Mouse (Mus musculus) embryonic facial prominence, embryonic 10.5 days (tissue): ENCODE data around the gene Hsf4. TPM values are rescaled to one million over a fixed set of nuclear protein-coding genes. Genes with fewer than 3 reads are reported as not detected.
"Not testable (repeated sequence)": the region's sequence is repeated elsewhere in the genome, so short reads cannot be mapped to it uniquely, and the experiment has no call there.

Source experiments
- DNase-seq: peaks from one replicate; pipeline ENCODE4 v3.0.0-alpha.2; 2017; ENCODE audit warnings: low spot score
- H3K27ac ChIP-seq: fragments of 300-500 bp; sonication (generic); replicated peaks from 2 replicates; pipeline ENCODE4 v1.5.1; 2016; ENCODE audit warnings: mild to moderate bottlenecking
- H3K27me3 ChIP-seq: fragments of 300-500 bp; sonication (generic); replicated peaks from 2 replicates; pipeline ENCODE4 v1.6.1; 2016; ENCODE audit warnings: low read depth, mild to moderate bottlenecking; ENCODE audit not compliant: poor library complexity, severe bottlenecking
- H3K36me3 ChIP-seq: fragments of 300-500 bp; sonication (generic); replicated peaks from 2 replicates; pipeline ENCODE4 v1.6.1; 2016; ENCODE audit warnings: mild to moderate bottlenecking, moderate library complexity
- H3K4me1 ChIP-seq: fragments of 300-500 bp; sonication (generic); 2 replicates; pipeline ENCODE4 v1.6.1; 2016
- H3K4me3 ChIP-seq: fragments of 300-500 bp; sonication (generic); 2 replicates; pipeline ENCODE4 v1.5.1; 2016; ENCODE audit warnings: mild to moderate bottlenecking, moderate library complexity
- H3K9me3 ChIP-seq: fragments of 300-500 bp; sonication (generic); 2 replicates; pipeline ENCODE4 v1.6.1; 2016; ENCODE audit warnings: mild to moderate bottlenecking
- WGBS: fragments of 180-500 bp; shearing (Covaris S2); methylation state at CpG from one replicate; pipeline ENCODE4 v1.1.7; 2016; 5-methylcytosine and 5-hydroxymethylcytosine counted together
- polyA plus RNA-seq: library from polyadenylated mRNA; unstranded; fragments of >200 nt; fragmentation: Nextera tagmentation; extraction: Ambion mirVana; gene quantifications from 2 replicates; pipeline ENCODE4 v1.2.1, GENCODE M21; 2016

Hsf4 gene
- polyA plus RNA-seq, 1 experiment from 2014 or later = 0.21 TPM

GRCm38 (mm10) chr8:105278911-105279334 lies 9.3 kb downstream of the Hsf4 start:
- H3K9me3 ChIP-seq = no peaks in the 10 kb centered on the region
- WGBS = 2% methylated on average over 28 of the region's 28 CpGs
- peaks cover 29% of the 10 kb centered on the region for H3K4me1 ChIP-seq
- H3K27ac ChIP-seq = no peak overlapping the region
- peak overlapping the region; percentile 47 for H3K4me3 ChIP-seq
- H3K27me3 ChIP-seq = peaks cover 100% of the 10 kb centered on the region
- peaks cover 27% of the 10 kb centered on the region for H3K36me3 ChIP-seq
- DNase-seq = peak; percentile 46

DNA sequence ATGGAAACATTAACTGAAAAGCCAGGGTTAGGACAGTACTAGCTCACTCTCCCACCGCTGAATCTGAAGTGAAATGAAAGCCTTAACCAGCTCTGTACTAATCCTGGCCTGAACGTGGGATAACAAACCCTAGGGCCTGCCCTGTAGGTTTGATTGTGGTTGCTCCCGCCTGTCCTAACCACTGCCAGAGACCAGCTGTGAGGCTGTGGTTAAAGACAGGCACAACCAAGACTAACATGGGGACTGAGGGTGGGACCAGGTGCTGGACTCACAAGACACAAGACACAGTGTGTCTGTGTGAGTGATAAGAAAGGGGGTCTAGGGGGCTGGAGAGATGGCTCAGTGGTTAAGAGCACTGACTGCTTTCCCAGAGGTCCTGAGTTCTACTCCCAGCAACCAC lies 11.0 kb downstream of the Hsf4 start:
- Histone ChIP-seq H3K27ac (no peak overlapping the region), H3K36me3 (peaks cover 39% of the 10 kb centered on the region), H3K27me3 (peaks cover 98% of the 10 kb centered on the region), H3K4me3 (no peak overlapping the region), H3K9me3 (no peaks in the 10 kb centered on the region), H3K4me1 (peaks cover 26% of the 10 kb centered on the region)
- no peak for DNase-seq
- WGBS = 69% methylated on average over 3 of the region's 3 CpGs

GRCm38 (mm10) chr8:105281821-105282220 lies 12.2 kb downstream of the Hsf4 start:
- Histone ChIP-seq H3K4me1 (peaks cover 15% of the 10 kb centered on the region), H3K36me3 (peaks cover 40% of the 10 kb centered on the region), H3K27ac (no peak overlapping the region), H3K4me3 (no peak overlapping the region), H3K27me3 (peaks cover 91% of the 10 kb centered on the region), H3K9me3 (no peaks in the 10 kb centered on the region)
- DNase-seq = no peak
- 92% methylated on average over 12 of the region's 12 CpGs for WGBS

DNA sequence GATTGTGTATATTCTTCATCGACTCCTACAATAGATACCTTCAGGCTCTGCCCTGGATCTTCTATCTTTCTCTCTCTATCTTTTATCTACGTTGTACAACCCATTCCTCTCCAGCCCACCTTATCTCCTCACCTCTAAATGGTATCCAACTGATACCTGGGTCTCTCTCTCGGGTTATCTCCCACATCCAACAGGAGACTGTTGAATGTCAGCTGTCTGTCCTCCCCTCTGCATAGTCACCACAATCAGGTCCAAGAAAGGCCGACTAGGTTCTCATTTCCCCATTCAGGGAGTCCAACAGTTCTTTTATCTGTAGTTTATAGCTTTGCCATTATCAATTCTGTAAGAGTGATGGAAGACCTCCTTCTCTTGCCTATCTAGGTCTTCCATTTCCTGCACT lies 12.6 kb downstream of the Hsf4 start:
- Histone ChIP-seq H3K36me3 (peaks cover 40% of the 10 kb centered on the region), H3K4me1 (peaks cover 15% of the 10 kb centered on the region), H3K4me3 (no peak overlapping the region), H3K9me3 (no peaks in the 10 kb centered on the region), H3K27me3 (peaks cover 88% of the 10 kb centered on the region), H3K27ac (no peak overlapping the region)
- WGBS = 90% methylated on average over 4 of the region's 4 CpGs
- no peak for DNase-seq

DNA sequence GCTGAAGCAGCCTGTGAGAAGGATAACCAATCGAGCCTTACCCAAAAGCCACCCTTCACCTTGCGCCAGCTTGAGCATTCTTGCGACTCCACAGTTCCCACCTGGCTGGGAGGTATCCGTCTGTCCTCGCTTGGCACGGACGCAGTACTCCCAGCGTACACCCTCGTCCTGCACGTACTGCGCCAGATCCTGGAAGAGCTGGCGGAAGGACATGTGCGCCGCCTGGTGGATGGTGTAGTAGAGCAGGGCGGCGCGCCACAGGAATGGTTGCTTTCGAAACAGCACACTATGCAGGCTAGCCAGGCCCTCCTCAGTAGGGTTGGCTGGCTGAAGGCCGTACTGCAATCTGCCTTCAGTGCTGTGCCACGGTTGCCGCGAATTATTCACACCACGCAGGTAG lies 13.5 kb downstream of the Hsf4 start:
- WGBS = 28% methylated on average over 23 of the region's 23 CpGs
- peaks cover 79% of the 10 kb centered on the region for H3K27me3 ChIP-seq
- peaks cover 40% of the 10 kb centered on the region for H3K36me3 ChIP-seq
- H3K9me3 ChIP-seq = no peaks in the 10 kb centered on the region
- no peak overlapping the region for H3K4me3 ChIP-seq
- peaks cover 19% of the 10 kb centered on the region for H3K4me1 ChIP-seq
- peak; percentile 67 for DNase-seq
- H3K27ac ChIP-seq = no peak overlapping the region

- H3K9me3 ChIP-seq = no peaks in the 10 kb centered on the region
- H3K36me3 ChIP-seq = peaks cover 39% of the 10 kb centered on the region
- WGBS = 40% methylated on average over 12 of the region's 12 CpGs
- DNase-seq = no peak
- H3K4me3 ChIP-seq = no peak overlapping the region
- H3K4me1 ChIP-seq = peaks cover 34% of the 10 kb centered on the region
- H3K27ac ChIP-seq = no peak overlapping the region
- peaks cover 65% of the 10 kb centered on the region for H3K27me3 ChIP-seq
Measured at GRCm38 (mm10) chr8:105285514-105285913, 15.9 kb downstream of the Hsf4 start.

- H3K4me3 ChIP-seq = no peak overlapping the region
Measured at GRCm38 (mm10) chr8:105286907-105287306, 17.3 kb downstream of the Hsf4 start.

GRCm38 (mm10) chr8:105288231-105288630 lies 18.6 kb downstream of the Hsf4 start:
- Histone ChIP-seq H3K27me3 (peaks cover 58% of the 10 kb centered on the region), H3K27ac (no peak overlapping the region), H3K4me3 (peak overlapping the region; percentile 69), H3K4me1 (peaks cover 33% of the 10 kb centered on the region), H3K9me3 (no peaks in the 10 kb centered on the region), H3K36me3 (peaks cover 15% of the 10 kb centered on the region)
- DNase-seq = no peak
- WGBS = 92% methylated on average over 5 of the region's 5 CpGs

More at GRCm38 (mm10) chr8:105286907-105287306, 17.3 kb downstream of the Hsf4 start:
- no peak overlapping the region for H3K27ac ChIP-seq
- DNase-seq = no peak
- H3K9me3 ChIP-seq = no peaks in the 10 kb centered on the region
- H3K36me3 ChIP-seq = peaks cover 28% of the 10 kb centered on the region
- H3K4me1 ChIP-seq = peaks cover 37% of the 10 kb centered on the region
- 87% methylated on average over 4 of the region's 4 CpGs for whole genome bisulfite sequencing
- H3K27me3 ChIP-seq = peaks cover 60% of the 10 kb centered on the region

GRCm38 (mm10) chr8:105288958-105289732 lies 19.5 kb downstream of the Hsf4 start:
- Histone ChIP-seq H3K36me3 (peaks cover 13% of the 10 kb centered on the region), H3K4me3 (peak overlapping the region; percentile 69), H3K27me3 (peaks cover 59% of the 10 kb centered on the region), H3K4me1 (peaks cover 31% of the 10 kb centered on the region), H3K27ac (peak overlapping the region; percentile 94), H3K9me3 (no peaks in the 10 kb centered on the region)
- WGBS = under 1% methylated on average over 53 of the region's 53 CpGs
- peak; percentile 95 for DNase-seq

- peak; percentile 71 for DNase-seq
- 2% methylated on average over 43 of the region's 43 CpGs for WGBS
- peak within 1 kb of the TSS; percentile 94 for H3K27ac ChIP-seq
- H3K4me3 ChIP-seq = peak within 1 kb of the TSS; percentile 69
- H3K36me3 ChIP-seq = peaks cover 7% of the 10 kb centered on the region
- no peaks in the 10 kb centered on the region for H3K9me3 ChIP-seq
- H3K27me3 ChIP-seq = peaks cover 51% of the 10 kb centered on the region
- H3K4me1 ChIP-seq = peaks cover 31% of the 10 kb centered on the region
Measured at GRCm38 (mm10) chr8:105289805-105290460, 20.3 kb downstream of the Hsf4 start, which contains the start of gene 4931428F04Rik. 4931428F04Rik (minus strand) TSS chr8:105289864.

DNA sequence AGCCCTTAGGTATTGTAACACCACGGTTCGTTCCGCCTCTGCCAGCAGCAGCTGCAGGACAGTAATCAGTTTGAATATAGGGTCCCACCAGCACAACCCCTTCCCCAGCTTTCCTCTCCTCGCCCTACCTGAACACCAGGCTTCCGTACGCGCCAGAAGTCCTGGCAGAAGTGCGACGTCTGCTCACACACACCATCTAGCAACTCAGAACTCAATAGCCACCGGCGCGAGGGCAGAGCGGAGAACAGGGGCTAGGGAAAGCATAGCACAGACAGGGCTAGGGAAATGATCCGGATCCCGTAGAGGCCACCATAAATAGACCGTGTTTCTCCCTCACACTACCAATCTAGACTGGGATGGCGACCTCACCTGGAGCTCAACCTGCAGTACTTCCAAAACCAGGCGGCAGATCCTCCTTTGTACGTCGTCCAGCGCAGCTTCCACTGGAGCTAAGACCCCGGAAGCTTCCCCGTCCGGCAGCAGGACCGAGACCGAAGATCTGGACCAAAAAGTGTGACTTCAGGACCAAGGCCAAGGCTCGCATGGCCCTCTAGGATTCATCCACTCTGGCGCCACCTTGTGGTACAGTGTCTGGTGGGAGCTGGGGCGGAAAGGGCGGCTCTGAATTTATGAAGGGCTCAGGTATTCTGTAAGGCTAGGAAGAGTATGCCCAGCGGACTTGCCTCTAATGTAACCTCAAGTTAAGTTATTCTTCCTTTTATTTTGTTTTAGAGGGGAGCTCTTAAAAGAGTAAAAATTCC lies 21.1 kb downstream of the Hsf4 start:
- Histone ChIP-seq H3K4me1 (peaks cover 31% of the 10 kb centered on the region), H3K4me3 (peak overlapping the region; percentile 69), H3K9me3 (no peaks in the 10 kb centered on the region), H3K27ac (no peak overlapping the region), H3K27me3 (peaks cover 46% of the 10 kb centered on the region), H3K36me3 (no peaks in the 10 kb centered on the region)
- WGBS = 6% methylated on average over 31 of the region's 31 CpGs
- DNase-seq = peak; percentile 90

DNA sequence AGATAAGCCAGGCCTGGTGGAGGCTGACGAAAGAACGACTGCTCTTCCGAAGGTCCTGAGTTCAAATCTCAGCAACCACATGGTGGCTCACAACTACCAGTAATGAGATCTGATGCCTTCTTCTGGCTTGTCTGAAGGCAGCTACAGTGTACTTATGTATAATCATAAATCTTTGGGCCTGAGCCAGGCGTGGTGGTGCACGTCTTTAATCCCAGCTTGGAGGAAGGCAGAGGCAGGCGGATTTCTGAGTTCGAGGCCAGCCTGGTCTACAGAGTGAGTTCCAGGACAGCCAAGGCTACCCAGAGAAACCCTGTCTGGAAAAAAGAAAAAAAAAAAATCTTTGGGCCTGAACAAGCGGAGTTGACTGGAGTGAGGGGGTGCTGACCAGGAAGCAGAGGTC lies 21.8 kb downstream of the Hsf4 start:
- not testable (repeated sequence) for H3K4me3 ChIP-seq, H3K27ac ChIP-seq, H3K36me3 ChIP-seq, DNase-seq, H3K9me3 ChIP-seq
- Histone ChIP-seq H3K4me1 (peaks cover 31% of the 10 kb centered on the region), H3K27me3 (peaks cover 47% of the 10 kb centered on the region)
- WGBS = 88% methylated on average over 8 of the region's 8 CpGs
